Comparison of ENCODE assay signal across 8 mouse cellular contexts in the genomic region with DNA sequence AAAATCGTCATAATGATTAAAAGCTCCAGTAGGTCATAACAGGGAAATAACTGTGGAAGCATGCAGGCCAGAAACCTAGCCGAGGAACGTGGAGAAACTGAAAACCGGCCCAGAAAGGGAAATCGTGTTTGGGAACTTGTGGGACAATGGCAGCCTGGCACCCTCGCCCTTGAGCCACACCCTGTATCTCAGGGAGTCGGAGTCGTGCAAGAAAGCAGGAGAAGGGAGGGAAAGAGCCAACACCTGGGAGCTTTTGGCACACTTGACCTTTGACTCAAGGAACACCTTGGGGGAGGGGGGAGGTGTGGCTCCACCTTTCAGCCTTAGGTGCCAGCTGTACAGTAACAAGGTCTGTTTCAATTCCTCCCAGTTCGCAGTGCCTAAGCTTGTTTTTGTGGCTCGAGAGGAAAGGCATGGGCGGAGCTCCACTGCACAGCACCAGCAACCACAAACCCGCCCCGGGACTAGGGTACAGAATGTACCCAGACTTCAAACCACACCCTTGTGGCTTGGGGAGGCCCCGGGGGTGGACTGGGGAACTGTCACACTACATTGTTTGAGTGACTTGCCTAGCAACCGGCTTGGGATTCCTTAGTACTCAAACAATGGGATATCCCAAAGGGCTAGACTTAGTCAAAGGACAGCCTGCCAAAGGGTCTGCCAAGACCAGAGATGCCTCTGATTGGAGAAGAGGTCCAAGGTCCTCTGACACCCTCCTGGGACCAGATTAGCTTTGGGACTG. TPM values are rescaled to one million over a fixed set of nuclear protein-coding genes. Genes with fewer than 3 reads are reported as not detected.
DNase-seq lines count a peak whose midpoint lies in the region; ATAC-seq and TF ChIP-seq lines count a peak whose summit lies in the region.

No protein-coding gene starts in this region.

- no peaks in the 10 kb centered on the region for H3K4me1 ChIP-seq in forebrain, postnatal 0 days (ENCODE audit: insufficient read depth)
- H3K4me1 ChIP-seq in forebrain, embryonic 14.5 days (ENCODE audit: control insufficient read depth, insufficient read depth, low read length) = no peaks in the 10 kb centered on the region
- H3K4me1 ChIP-seq in embryonic facial prominence, embryonic 14.5 days (ENCODE audit: control insufficient read depth, insufficient read depth, low read length) = no peaks in the 10 kb centered on the region
- H3K4me1 ChIP-seq in hindbrain, embryonic 14.5 days (replicated peaks; ENCODE audit: control insufficient read depth, insufficient read depth, low read length) = no peaks in the 10 kb centered on the region
- no peaks in the 10 kb centered on the region for H3K4me1 ChIP-seq in lung, embryonic 14.5 days (ENCODE audit: insufficient read depth)

- no peak overlapping the region for H3K4me2 ChIP-seq in forebrain, postnatal 0 days (ENCODE audit: low read depth)
- no peak overlapping the region for H3K4me2 ChIP-seq in forebrain, embryonic 14.5 days (ENCODE audit: low read length)
- H3K4me2 ChIP-seq in embryonic facial prominence, embryonic 14.5 days (ENCODE audit: low read depth, low read length) = no peak overlapping the region
- H3K4me2 ChIP-seq in hindbrain, embryonic 14.5 days (replicated peaks) = no peak overlapping the region
- H3K4me2 ChIP-seq in lung, embryonic 14.5 days = no peak overlapping the region

- no peak for DNase-seq in forebrain, postnatal 0 days
- DNase-seq in forebrain, embryonic 14.5 days (ENCODE audit: low spot score) = no peak
- DNase-seq in ES-CJ7 (ENCODE audit: low read depth, low spot score) = peak; percentile 44
- peak; percentile 69 for DNase-seq in embryonic facial prominence, embryonic 14.5 days (ENCODE audit: low spot score)
- no peak for DNase-seq in hindbrain, embryonic 14.5 days (ENCODE audit: low spot score)
- DNase-seq in lung, embryonic 14.5 days = peak; percentile 17
- peak; percentile 70 to 84 for DNase-seq in spleen, adult 18-20 months
- no peak for DNase-seq in layer of hippocampus, adult 2 months (ENCODE audit: low spot score in 2 of 2)

- no peaks in the 10 kb centered on the region for H3K36me3 ChIP-seq in forebrain, postnatal 0 days (ENCODE audit: insufficient read depth)
- no peaks in the 10 kb centered on the region for H3K36me3 ChIP-seq in forebrain, embryonic 14.5 days (ENCODE audit: control insufficient read depth, insufficient read depth, low read length)
- no peaks in the 10 kb centered on the region for H3K36me3 ChIP-seq in embryonic facial prominence, embryonic 14.5 days (ENCODE audit: control insufficient read depth, insufficient read depth, low read length)
- H3K36me3 ChIP-seq in hindbrain, embryonic 14.5 days (replicated peaks; ENCODE audit: control insufficient read depth, insufficient read depth) = no peaks in the 10 kb centered on the region
- no peaks in the 10 kb centered on the region for H3K36me3 ChIP-seq in lung, embryonic 14.5 days (ENCODE audit: insufficient read depth)

- no peaks in the 10 kb centered on the region for H3K9me3 ChIP-seq in forebrain, postnatal 0 days (ENCODE audit: low read length)
- no peaks in the 10 kb centered on the region for H3K9me3 ChIP-seq in forebrain, embryonic 14.5 days (replicated peaks; ENCODE audit: control insufficient read depth, low read length)
- no peaks in the 10 kb centered on the region for H3K9me3 ChIP-seq in embryonic facial prominence, embryonic 14.5 days (ENCODE audit: control insufficient read depth, low read length)
- no peaks in the 10 kb centered on the region for H3K9me3 ChIP-seq in hindbrain, embryonic 14.5 days (ENCODE audit: control insufficient read depth, low read length)
- H3K9me3 ChIP-seq in lung, embryonic 14.5 days (ENCODE audit: low read depth, low read length) = no peaks in the 10 kb centered on the region

- TF ChIP-seq CTCF in forebrain, postnatal 0 days (IDR thresholded peaks at IDR 0.05; ENCODE audit: low read depth) = no peak
- no peak for TF ChIP-seq CTCF in lung, embryonic 14.5 days (IDR thresholded peaks at IDR 0.05; ENCODE audit: low read depth)
- TF ChIP-seq CTCF in layer of hippocampus, adult 2 months (conservative IDR thresholded peaks at IDR 0.05) = no peak

- peak; percentile 42; the same call in 1 of the 2 replicates for ATAC-seq in forebrain, postnatal 0 days
- ATAC-seq in forebrain, embryonic 14.5 days = no peak
- peak; percentile 68; the same call in 1 of the 2 replicates for ATAC-seq in embryonic facial prominence, embryonic 14.5 days (ENCODE audit: low read depth)
- peak; percentile 55; the same call in 1 of the 2 replicates for ATAC-seq in hindbrain, embryonic 14.5 days (ENCODE audit: low FRiP score)
- ATAC-seq in lung, embryonic 14.5 days (ENCODE audit: insufficient read depth) = peak; percentile 41

- H3K27ac ChIP-seq in forebrain, postnatal 0 days (ENCODE audit: low read depth, low read length) = no peak overlapping the region
- no peak overlapping the region for H3K27ac ChIP-seq in forebrain, embryonic 14.5 days (ENCODE audit: low read depth, low read length)
- H3K27ac ChIP-seq in embryonic facial prominence, embryonic 14.5 days (replicated peaks; ENCODE audit: low read depth, low read length) = no peak overlapping the region
- H3K27ac ChIP-seq in hindbrain, embryonic 14.5 days = no peak overlapping the region
- H3K27ac ChIP-seq in lung, embryonic 14.5 days (ENCODE audit: low read depth) = no peak overlapping the region
- no peak overlapping the region for H3K27ac ChIP-seq in layer of hippocampus, adult 2 months

- no peaks in the 10 kb centered on the region for H3K27me3 ChIP-seq in forebrain, postnatal 0 days (ENCODE audit: insufficient read depth, low read length)
- H3K27me3 ChIP-seq in forebrain, embryonic 14.5 days (replicated peaks; ENCODE audit: control insufficient read depth, insufficient read depth, low read length) = no peaks in the 10 kb centered on the region
- H3K27me3 ChIP-seq in embryonic facial prominence, embryonic 14.5 days (replicated peaks; ENCODE audit: control insufficient read depth, insufficient read depth, low read length) = peaks cover 14% of the 10 kb centered on the region
- H3K27me3 ChIP-seq in hindbrain, embryonic 14.5 days (ENCODE audit: control insufficient read depth, insufficient read depth, low read length) = peaks cover 17% of the 10 kb centered on the region
- no peaks in the 10 kb centered on the region; the same call in 1 of the 2 replicates for H3K27me3 ChIP-seq in lung, embryonic 14.5 days (ENCODE audit: insufficient read depth, low read length)

- H3K4me3 ChIP-seq in forebrain, postnatal 0 days (ENCODE audit: low read depth, low read length) = no peak overlapping the region
- no peak overlapping the region for H3K4me3 ChIP-seq in forebrain, embryonic 14.5 days (ENCODE audit: low read depth, low read length)
- no peak overlapping the region for H3K4me3 ChIP-seq in embryonic facial prominence, embryonic 14.5 days (ENCODE audit: low read depth, low read length)
- H3K4me3 ChIP-seq in hindbrain, embryonic 14.5 days (replicated peaks; ENCODE audit: low read length) = no peak overlapping the region
- H3K4me3 ChIP-seq in lung, embryonic 14.5 days (ENCODE audit: low read depth, low read length) = no peak overlapping the region
- H3K4me3 ChIP-seq in layer of hippocampus, adult 2 months = no peak overlapping the region

- H3K9ac ChIP-seq in forebrain, postnatal 0 days = no peak overlapping the region
- H3K9ac ChIP-seq in forebrain, embryonic 14.5 days (ENCODE audit: low read length) = no peak overlapping the region
- no peak overlapping the region for H3K9ac ChIP-seq in embryonic facial prominence, embryonic 14.5 days (ENCODE audit: low read depth, low read length)
- no peak overlapping the region for H3K9ac ChIP-seq in hindbrain, embryonic 14.5 days
- no peak overlapping the region for H3K9ac ChIP-seq in lung, embryonic 14.5 days

- 62% methylated on average over 15 of the region's 15 CpGs for WGBS in forebrain, postnatal 0 days
- WGBS in forebrain, embryonic 14.5 days = 57% methylated on average over 15 of the region's 15 CpGs
- WGBS in embryonic facial prominence, embryonic 14.5 days = 45% methylated on average over 15 of the region's 15 CpGs
- 46% methylated on average over 15 of the region's 15 CpGs for WGBS in hindbrain, embryonic 14.5 days
- WGBS in lung, embryonic 14.5 days = 57% methylated on average over 15 of the region's 15 CpGs

RNA-seq across cellular contexts. Expression of gene Prps1, which starts 49.3 kb away (rescaled TPM):
- 48.9 and 50.2 TPM in 2 replicates for total RNA-seq in forebrain, postnatal 0 days (2014; rRNA removed)
- polyA plus RNA-seq in forebrain, postnatal 0 days (2015; fragmentation: Nextera tagmentation; extraction: Ambion mirVana) = 86.9 and 95.8 TPM in 2 replicates
- polyA plus RNA-seq in forebrain, embryonic 14.5 days (2014; fragmentation: Nextera tagmentation; extraction: Ambion mirVana) = 84.8 and 87.1 TPM in 2 replicates
- polyA plus RNA-seq in embryonic facial prominence, embryonic 14.5 days (2014; fragmentation: Nextera tagmentation; extraction: Ambion mirVana) = 45.1 and 47.0 TPM in 2 replicates
- 89.4 and 98.9 TPM in 2 replicates for polyA plus RNA-seq in hindbrain, embryonic 14.5 days (2014; fragmentation: Nextera tagmentation; extraction: Ambion mirVana)
- polyA plus RNA-seq in lung, embryonic 14.5 days (2014; fragmentation: Nextera tagmentation; extraction: Ambion mirVana) = 48.7 and 49.6 TPM in 2 replicates
- 10 to 100 TPM; 64.0 to 85.7 TPM for total RNA-seq in layer of hippocampus, adult 2 months (2021)

Comparison
In these comparisons a context has a peak if more than half of its experiments do, and no peak if none do; other contexts are left out.
1. DNase-seq: peak in ES-CJ7 (single experiment), embryonic facial prominence, embryonic 14.5 days (single experiment), lung, embryonic 14.5 days (single experiment) and spleen, adult 18-20 months (2 of 2); none in forebrain, postnatal 0 days (single experiment), forebrain, embryonic 14.5 days (single experiment), hindbrain, embryonic 14.5 days (single experiment) and layer of hippocampus, adult 2 months (0 of 2).